Mouse (Mus musculus): ENCODE measurements at regions not wholly inside any gene's neighbourhood (a gene's known extent, or its start where the extent isn't known, plus 50 kb on each side); places are given as distances from the start of the nearest gene placed in this dataset.

- H3K9me3 ChIP-seq (replicated peaks; ENCODE audit: low read length) = no peaks in the 10 kb centered on the region
- ATAC-seq (replicated peaks; ENCODE audit: low FRiP score, low read depth) (no peak), DNase-seq (ENCODE audit: low spot score) (no peak)
- H3K27me3 ChIP-seq (ENCODE audit: insufficient read depth, low read length) = no peaks in the 10 kb centered on the region
- H3K9ac ChIP-seq (ENCODE audit: low read depth, low read length) = no peak overlapping the region
- H3K36me3 ChIP-seq (ENCODE audit: insufficient read depth, low read length) = no peaks in the 10 kb centered on the region
- no peak overlapping the region for H3K4me2 ChIP-seq (ENCODE audit: low read length)
- TF ChIP-seq CTCF (IDR thresholded peaks at IDR 0.05; ENCODE audit: low read depth) = no peak
- no peak overlapping the region for H3K27ac ChIP-seq
- no peaks in the 10 kb centered on the region for H3K4me1 ChIP-seq (replicated peaks; ENCODE audit: insufficient read depth, low read length)
- 44% methylated on average over 6 of the region's 6 CpGs for WGBS
- H3K4me3 ChIP-seq (replicated peaks; ENCODE audit: low read depth, low read length) = no peak overlapping the region
Observed at GRCm38 (mm10) chr2:110540570-110541357, 56.3 kb upstream of the Slc5a12 start.

GRCm38 (mm10) chr2:110541358-110541737 lies 55.8 kb upstream of the Slc5a12 start:
- WGBS = 62% methylated on average over 5 of the region's 5 CpGs
- no peaks in the 10 kb centered on the region for H3K36me3 ChIP-seq (ENCODE audit: insufficient read depth, low read length)
- no peak overlapping the region for H3K9ac ChIP-seq (ENCODE audit: low read depth, low read length)
- H3K4me3 ChIP-seq (replicated peaks; ENCODE audit: low read depth, low read length) = no peak overlapping the region
- H3K4me2 ChIP-seq (ENCODE audit: low read length) = no peak overlapping the region
- H3K27me3 ChIP-seq (ENCODE audit: insufficient read depth, low read length) = no peaks in the 10 kb centered on the region
- no peaks in the 10 kb centered on the region for H3K4me1 ChIP-seq (replicated peaks; ENCODE audit: insufficient read depth, low read length)
- no peaks in the 10 kb centered on the region for H3K9me3 ChIP-seq (replicated peaks; ENCODE audit: low read length)
- H3K27ac ChIP-seq = no peak overlapping the region
- no peak for DNase-seq (ENCODE audit: low spot score)
- TF ChIP-seq CTCF (IDR thresholded peaks at IDR 0.05; ENCODE audit: low read depth) = no peak
- peak; percentile 61; the same call in 1 of the 2 replicates for ATAC-seq (replicated peaks; ENCODE audit: low FRiP score, low read depth)

Measured in kidney, postnatal 0 days (tissue).